In genomic region chr1:87273514-87273942, GRCm38 (mm10) we compare ENCODE assay signal across 8 mouse cellular contexts. TPM values are rescaled to one million over a fixed set of nuclear protein-coding genes. Genes with fewer than 3 reads are reported as not detected.
A peak's percentile ranks its signal among the peaks of the same experiment; 100 is the strongest.
DNase-seq lines count a peak whose midpoint lies in the region; ATAC-seq and TF ChIP-seq lines count a peak whose summit lies in the region.
"Had no signal": no experiment of that assay in that cellular context is flagged by ENCODE, and none has a peak within 500 bp of the region (broad histone marks: within the 10 kb centered on the region; RNA-seq: fewer than 3 reads in every experiment).

No protein-coding gene starts in this region.

- 0 out of 2 replicates have a peak overlapping the region, but pooled peaks have one; percentile 3 for H3K9ac ChIP-seq in lung, embryonic 16.5 days (ENCODE audit: low read length)
- no peak overlapping the region for H3K9ac ChIP-seq in intestine, postnatal 0 days (ENCODE audit: low read depth, low read length)
- H3K9ac ChIP-seq: liver, embryonic 15.5 days had no signal

- no peak overlapping the region for H3K4me2 ChIP-seq in lung, embryonic 16.5 days (ENCODE audit: low read depth, low read length)
- H3K4me2 ChIP-seq in intestine, postnatal 0 days (replicated peaks; ENCODE audit: low read depth) = no peak overlapping the region
- H3K4me2 ChIP-seq: liver, embryonic 15.5 days had no signal

- no peaks in the 10 kb centered on the region for H3K27me3 ChIP-seq in lung, embryonic 16.5 days (ENCODE audit: control insufficient read depth, insufficient read depth, low read depth, low read length)
- H3K27me3 ChIP-seq in intestine, postnatal 0 days (replicated peaks; ENCODE audit: control insufficient read depth, insufficient read depth, low read length) = no peaks in the 10 kb centered on the region

- ATAC-seq in lung, embryonic 16.5 days (ENCODE audit: low read depth) = no peak; the same call in 1 of the 2 replicates
- no peak for ATAC-seq in intestine, postnatal 0 days
- no peak for ATAC-seq in megakaryocyte-erythroid progenitor cell, adult 5-6 weeks (replicated peaks; ENCODE audit: low FRiP score, low TSS enrichment, poor library complexity, severe bottlenecking)

- H3K36me3 ChIP-seq in lung, embryonic 16.5 days (ENCODE audit: control insufficient read depth, insufficient read depth, low read length) = no peaks in the 10 kb centered on the region
- no peaks in the 10 kb centered on the region for H3K36me3 ChIP-seq in intestine, postnatal 0 days (ENCODE audit: control insufficient read depth, insufficient read depth)
- H3K36me3 ChIP-seq: liver, embryonic 15.5 days had no signal

- H3K9me3 ChIP-seq in lung, embryonic 16.5 days (ENCODE audit: control insufficient read depth, low read length) = no peaks in the 10 kb centered on the region
- H3K9me3 ChIP-seq in intestine, postnatal 0 days (ENCODE audit: control insufficient read depth) = no peaks in the 10 kb centered on the region
- H3K9me3 ChIP-seq: liver, embryonic 15.5 days had no signal

- no peak overlapping the region for H3K27ac ChIP-seq in lung, embryonic 16.5 days (ENCODE audit: low read length)
- peak overlapping the region; percentile 71 for H3K27ac ChIP-seq in layer of hippocampus, adult 2 months
- no peak overlapping the region for H3K27ac ChIP-seq in intestine, postnatal 0 days (ENCODE audit: low read depth, low read length)
- H3K27ac ChIP-seq: liver, embryonic 15.5 days had no signal

- peaks cover 13% of the 10 kb centered on the region for H3K4me1 ChIP-seq in lung, embryonic 16.5 days (replicated peaks; ENCODE audit: control insufficient read depth, insufficient read depth, low read length)
- H3K4me1 ChIP-seq in intestine, postnatal 0 days (replicated peaks; ENCODE audit: control insufficient read depth, insufficient read depth, low read length) = no peaks in the 10 kb centered on the region; the same call in 1 of the 2 replicates
- H3K4me1 ChIP-seq: liver, embryonic 15.5 days had no signal

- TF ChIP-seq CTCF in layer of hippocampus, adult 2 months (conservative IDR thresholded peaks at IDR 0.05) = no peak
- TF ChIP-seq CTCF in intestine, postnatal 0 days (IDR thresholded peaks at IDR 0.05; ENCODE audit: low read depth) = no peak

- no peak overlapping the region for H3K4me3 ChIP-seq in lung, embryonic 16.5 days (ENCODE audit: low read length)
- H3K4me3 ChIP-seq in layer of hippocampus, adult 2 months = no peak overlapping the region
- H3K4me3 ChIP-seq in intestine, postnatal 0 days (ENCODE audit: low read depth, low read length) = no peak overlapping the region
- H3K4me3 ChIP-seq: liver, embryonic 15.5 days had no signal

- no peak for DNase-seq in lung, adult 18-20 months
- peak; percentile 91 for DNase-seq in adrenal gland, postnatal 14 days
- DNase-seq in cerebellum, postnatal 10 days = peak; percentile 76 to 85
- DNase-seq in layer of hippocampus, adult 2 months (ENCODE audit: low spot score in 2 of 2) = peak; percentile 16 to 67

- WGBS in lung, embryonic 16.5 days = 63% methylated on average over 3 of the region's 3 CpGs
- 80% methylated on average over 3 of the region's 3 CpGs for WGBS in intestine, postnatal 0 days

RNA-seq across cellular contexts. Expression of gene Efhd1, which starts 9.4 kb away (rescaled TPM):
- polyA plus RNA-seq in lung, embryonic 16.5 days (2015; fragmentation: Nextera tagmentation; extraction: Ambion mirVana) = 0.31 and 0.65 TPM in 2 replicates
- 245 and 250 TPM in 2 replicates for total RNA-seq in adrenal gland, postnatal 14 days (2021)
- 10 to 100 TPM; 13.6 to 15.0 TPM for total RNA-seq in layer of hippocampus, adult 2 months (2021)
- polyA plus RNA-seq in intestine, postnatal 0 days (2015; fragmentation: Nextera tagmentation; extraction: Ambion mirVana) = 2.1 and 3.0 TPM in 2 replicates
- total RNA-seq in megakaryocyte-erythroid progenitor cell, adult 5-6 weeks (2014; fragmentation: Nextera tagmentation) = not detected in 2 replicates
- total RNA-seq in megakaryocyte-erythroid progenitor cell, adult 5-6 weeks (2017) = not detected in 2 replicates

RNA-seq across cellular contexts. Expression of gene Gigyf2, which starts 53.3 kb away (rescaled TPM):
- 47.2 and 48.9 TPM in 2 replicates for polyA plus RNA-seq in lung, embryonic 16.5 days (2015; fragmentation: Nextera tagmentation; extraction: Ambion mirVana)
- 81.4 and 83.4 TPM in 2 replicates for total RNA-seq in adrenal gland, postnatal 14 days (2021)
- total RNA-seq in layer of hippocampus, adult 2 months (2021) = 100 to 1,000 TPM; 144 to 148 TPM
- polyA plus RNA-seq in intestine, postnatal 0 days (2015; fragmentation: Nextera tagmentation; extraction: Ambion mirVana) = 21.0 and 21.4 TPM in 2 replicates
- total RNA-seq in megakaryocyte-erythroid progenitor cell, adult 5-6 weeks (2014; fragmentation: Nextera tagmentation) = 85.0 and 91.4 TPM in 2 replicates
- 133 and 148 TPM in 2 replicates for total RNA-seq in megakaryocyte-erythroid progenitor cell, adult 5-6 weeks (2017)

RNA-seq across cellular contexts. Expression of gene Eif4e2, which starts 59.8 kb away (rescaled TPM):
- 141 and 146 TPM in 2 replicates for polyA plus RNA-seq in lung, embryonic 16.5 days (2015; fragmentation: Nextera tagmentation; extraction: Ambion mirVana)
- total RNA-seq in adrenal gland, postnatal 14 days (2021) = 94.4 and 104 TPM in 2 replicates
- total RNA-seq in layer of hippocampus, adult 2 months (2021) = 10 to 100 TPM; 55.6 to 55.8 TPM
- 175 and 179 TPM in 2 replicates for polyA plus RNA-seq in intestine, postnatal 0 days (2015; fragmentation: Nextera tagmentation; extraction: Ambion mirVana)
- total RNA-seq in megakaryocyte-erythroid progenitor cell, adult 5-6 weeks (2014; fragmentation: Nextera tagmentation) = 104 and 149 TPM in 2 replicates
- total RNA-seq in megakaryocyte-erythroid progenitor cell, adult 5-6 weeks (2017) = 241 and 258 TPM in 2 replicates

Comparison
In these comparisons a context has a peak if more than half of its experiments do, and no peak if none do; other contexts are left out.
1. DNase-seq: peak in adrenal gland, postnatal 14 days (single experiment), cerebellum, postnatal 10 days (2 of 2) and layer of hippocampus, adult 2 months (2 of 2); none in lung, adult 18-20 months (0 of 2).
2. RNA of gene Efhd1, which starts 9.4 kb away (total RNA-seq): 245 to 250 TPM in adrenal gland, postnatal 14 days; 13.6 to 15.0 TPM in layer of hippocampus, adult 2 months and not detected in megakaryocyte-erythroid progenitor cell, adult 5-6 weeks; every median in the first group is over 10 times any median in the second.